Mouse (Mus musculus): ENCODE measurements around the gene Cdh23. TPM values are rescaled to one million over a fixed set of nuclear protein-coding genes. Genes with fewer than 3 reads are reported as not detected.
A peak's percentile ranks its signal among the peaks of the same experiment; 100 is the strongest.

The Cdh23 gene
- polyA plus RNA-seq, 1 experiment from 2014 or later, result 0.25 TPM

- no peak overlapping the region for H3K9ac ChIP-seq (ENCODE audit: low read depth, low read length)
- peaks cover 7% of the 10 kb centered on the region; the same call in 1 of the 2 replicates for H3K4me1 ChIP-seq (replicated peaks; ENCODE audit: insufficient read depth, low read length)
- WGBS, result 5% methylated on average over 50 of the region's 50 CpGs
- H3K27me3 ChIP-seq (ENCODE audit: insufficient read depth, low read length), result peaks cover 41% of the 10 kb centered on the region
- no peak overlapping the region for H3K27ac ChIP-seq
- peak overlapping the region; percentile 46 for H3K4me3 ChIP-seq (replicated peaks; ENCODE audit: low read depth, low read length)
- no peak for TF ChIP-seq CTCF (IDR thresholded peaks at IDR 0.05; ENCODE audit: low read depth)
- ATAC-seq (replicated peaks; ENCODE audit: low FRiP score, low read depth) (no peak), DNase-seq (ENCODE audit: low spot score) (no peak)
- H3K36me3 ChIP-seq (ENCODE audit: insufficient read depth, low read length), result no peaks in the 10 kb centered on the region
- peak overlapping the region; percentile 99 for H3K4me2 ChIP-seq (ENCODE audit: low read length)
- no peaks in the 10 kb centered on the region for H3K9me3 ChIP-seq (replicated peaks; ENCODE audit: low read length)
These were observed 10.3 kb downstream of the Cdh23 start for GRCm38 (mm10) chr10:60685764-60686640.

- Histone ChIP-seq H3K4me2 (ENCODE audit: low read length) (no peak overlapping the region), H3K9ac (ENCODE audit: low read depth, low read length) (no peak overlapping the region), H3K4me1 (replicated peaks; ENCODE audit: insufficient read depth, low read length) (no peaks in the 10 kb centered on the region), H3K36me3 (ENCODE audit: insufficient read depth, low read length) (no peaks in the 10 kb centered on the region), H3K27me3 (ENCODE audit: insufficient read depth, low read length) (no peaks in the 10 kb centered on the region), H3K9me3 (replicated peaks; ENCODE audit: low read length) (no peaks in the 10 kb centered on the region), H3K4me3 (replicated peaks; ENCODE audit: low read depth, low read length) (no peak overlapping the region), H3K27ac (no peak overlapping the region)
- no peak for TF ChIP-seq CTCF (IDR thresholded peaks at IDR 0.05; ENCODE audit: low read depth)
- ATAC-seq (replicated peaks; ENCODE audit: low FRiP score, low read depth) (no peak), DNase-seq (ENCODE audit: low spot score) (no peak)
- 81% methylated on average over 3 of the region's 3 CpGs for WGBS
These were observed 17.4 kb downstream of the Cdh23 start for GRCm38 (mm10) chr10:60678926-60679325.

- 66% methylated on average over 4 of the region's 4 CpGs for WGBS
- no peak for DNase-seq (ENCODE audit: low spot score)
- Histone ChIP-seq H3K4me3 (replicated peaks; ENCODE audit: low read depth, low read length) (no peak overlapping the region), H3K27ac (no peak overlapping the region), H3K27me3 (ENCODE audit: insufficient read depth, low read length) (no peaks in the 10 kb centered on the region), H3K4me2 (ENCODE audit: low read length) (no peak overlapping the region), H3K9ac (ENCODE audit: low read depth, low read length) (no peak overlapping the region), H3K9me3 (replicated peaks; ENCODE audit: low read length) (no peaks in the 10 kb centered on the region), H3K36me3 (ENCODE audit: insufficient read depth, low read length) (no peaks in the 10 kb centered on the region), H3K4me1 (replicated peaks; ENCODE audit: insufficient read depth, low read length) (no peaks in the 10 kb centered on the region)
- TF ChIP-seq CTCF (IDR thresholded peaks at IDR 0.05; ENCODE audit: low read depth), result no peak
- ATAC-seq (replicated peaks; ENCODE audit: low FRiP score, low read depth), result no peak
These were observed 19.0 kb downstream of the Cdh23 start for GRCm38 (mm10) chr10:60677319-60677718.

GRCm38 (mm10) chr10:60670166-60670565, 26.1 kb downstream of the Cdh23 start:
- no peaks in the 10 kb centered on the region for H3K27me3 ChIP-seq (ENCODE audit: insufficient read depth, low read length)
- no peaks in the 10 kb centered on the region for H3K36me3 ChIP-seq (ENCODE audit: insufficient read depth, low read length)
- H3K9me3 ChIP-seq (replicated peaks; ENCODE audit: low read length), result no peaks in the 10 kb centered on the region
- DNase-seq (ENCODE audit: low spot score) (no peak), ATAC-seq (replicated peaks; ENCODE audit: low FRiP score, low read depth) (no peak)
- no peak for TF ChIP-seq CTCF (IDR thresholded peaks at IDR 0.05; ENCODE audit: low read depth)
- H3K4me1 ChIP-seq (replicated peaks; ENCODE audit: insufficient read depth, low read length), result no peaks in the 10 kb centered on the region
- no peak overlapping the region for H3K27ac ChIP-seq
- 32% methylated on average over 8 of the region's 8 CpGs for WGBS
- H3K4me2 ChIP-seq (ENCODE audit: low read length), result no peak overlapping the region
- no peak overlapping the region for H3K9ac ChIP-seq (ENCODE audit: low read depth, low read length)
- no peak overlapping the region for H3K4me3 ChIP-seq (replicated peaks; ENCODE audit: low read depth, low read length)

GRCm38 (mm10) chr10:60668591-60668990, 27.7 kb downstream of the Cdh23 start:
- no peak for ATAC-seq (replicated peaks; ENCODE audit: low FRiP score, low read depth)
- H3K27me3 ChIP-seq (ENCODE audit: insufficient read depth, low read length), result no peaks in the 10 kb centered on the region
- 91% methylated on average over 3 of the region's 3 CpGs for WGBS
- no peak overlapping the region for H3K4me2 ChIP-seq (ENCODE audit: low read length)
- DNase-seq (ENCODE audit: low spot score), result no peak
- TF ChIP-seq CTCF (IDR thresholded peaks at IDR 0.05; ENCODE audit: low read depth), result no peak
- H3K9me3 ChIP-seq (replicated peaks; ENCODE audit: low read length), result no peaks in the 10 kb centered on the region
- H3K27ac ChIP-seq, result no peak overlapping the region
- no peaks in the 10 kb centered on the region for H3K4me1 ChIP-seq (replicated peaks; ENCODE audit: insufficient read depth, low read length)
- no peak overlapping the region for H3K9ac ChIP-seq (ENCODE audit: low read depth, low read length)
- H3K4me3 ChIP-seq (replicated peaks; ENCODE audit: low read depth, low read length), result no peak overlapping the region
- H3K36me3 ChIP-seq (ENCODE audit: insufficient read depth, low read length), result no peaks in the 10 kb centered on the region

- H3K9me3 ChIP-seq (replicated peaks; ENCODE audit: low read length), result no peaks in the 10 kb centered on the region
- WGBS, result 85% methylated on average over 9 of the region's 9 CpGs
- ATAC-seq (replicated peaks; ENCODE audit: low FRiP score, low read depth) (no peak), DNase-seq (ENCODE audit: low spot score) (no peak)
- TF ChIP-seq CTCF (IDR thresholded peaks at IDR 0.05; ENCODE audit: low read depth), result no peak
- H3K4me1 ChIP-seq (replicated peaks; ENCODE audit: insufficient read depth, low read length), result no peaks in the 10 kb centered on the region
- no peak overlapping the region for H3K4me3 ChIP-seq (replicated peaks; ENCODE audit: low read depth, low read length)
- H3K36me3 ChIP-seq (ENCODE audit: insufficient read depth, low read length), result no peaks in the 10 kb centered on the region
- no peak overlapping the region for H3K4me2 ChIP-seq (ENCODE audit: low read length)
- H3K9ac ChIP-seq (ENCODE audit: low read depth, low read length), result no peak overlapping the region
- H3K27me3 ChIP-seq (ENCODE audit: insufficient read depth, low read length), result no peaks in the 10 kb centered on the region
- no peak overlapping the region for H3K27ac ChIP-seq
These were observed 35.3 kb downstream of the Cdh23 start for GRCm38 (mm10) chr10:60660986-60661385.

All from kidney, postnatal 0 days (tissue).